Mouse (Mus musculus): ENCODE results near the gene Bcorl1. TPM values are rescaled to one million over a fixed set of nuclear protein-coding genes. Genes with fewer than 3 reads are reported as not detected.

The Bcorl1 gene
- polyA plus RNA-seq, 1 experiment, result 2.5 TPM

GRCm38 (mm10) chrX:48441954-48442353, 100.8 kb downstream of the Bcorl1 start:
- no peak for DNase-seq (ENCODE audit: low spot score)

GRCm38 (mm10) chrX:48444677-48445076, 103.5 kb downstream of the Bcorl1 start:
- DNase-seq (ENCODE audit: low spot score), result no peak

- no peak for DNase-seq (ENCODE audit: low spot score)
Observed at GRCm38 (mm10) chrX:48449646-48450045, 108.5 kb downstream of the Bcorl1 start.

GRCm38 (mm10) chrX:48452231-48452890, 111.2 kb downstream of the Bcorl1 start:
- no peak for DNase-seq (ENCODE audit: low spot score)

- no peak for DNase-seq (ENCODE audit: low spot score)
Observed at GRCm38 (mm10) chrX:48452931-48453673, 111.9 kb downstream of the Bcorl1 start.

- DNase-seq (ENCODE audit: low spot score), result peak; percentile 55
Observed at GRCm38 (mm10) chrX:48453736-48454494, 112.8 kb downstream of the Bcorl1 start.

GRCm38 (mm10) chrX:48454495-48454878, 113.3 kb downstream of the Bcorl1 start:
- no peak for DNase-seq (ENCODE audit: low spot score)

GRCm38 (mm10) chrX:48455018-48455417, 113.9 kb downstream of the Bcorl1 start:
- DNase-seq (ENCODE audit: low spot score), result no peak

- no peak for DNase-seq (ENCODE audit: low spot score)
Observed at GRCm38 (mm10) chrX:48456956-48457355, 115.8 kb downstream of the Bcorl1 start.

Other genes with a start within 250 kb of the Bcorl1 start
- 2.1 and 3.0 TPM in 2 replicates for gene Xpnpep2, start 232.6 kb upstream of the Bcorl1 start, polyA plus RNA-seq (2012; rRNA removed)
- gene Sash3, start 194.9 kb upstream of the Bcorl1 start, polyA plus RNA-seq (2012; rRNA removed), result 2.9 and 3.0 TPM in 2 replicates
- 38.5 and 39.0 TPM in 2 replicates for gene Zdhhc9, start 132.5 kb upstream of the Bcorl1 start, polyA plus RNA-seq (2012; rRNA removed)
- gene Utp14a, start 84.5 kb upstream of the Bcorl1 start, polyA plus RNA-seq (2012; rRNA removed), result 18.2 and 18.9 TPM in 2 replicates
- gene Elf4, start 121.8 kb downstream of the Bcorl1 start, polyA plus RNA-seq (2012; rRNA removed), result 15.6 and 16.7 TPM in 2 replicates
- 28.1 and 33.5 TPM in 2 replicates for gene Aifm1, start 172.2 kb downstream of the Bcorl1 start, polyA plus RNA-seq (2012; rRNA removed)
- gene Rab33a, start 177.9 kb downstream of the Bcorl1 start, polyA plus RNA-seq (2012; rRNA removed), result 0.85 and 0.91 TPM in 2 replicates

Data from urinary bladder, adult 2 months (tissue).